8 mouse cellular contexts compared by ENCODE assay signal in the genomic region with DNA sequence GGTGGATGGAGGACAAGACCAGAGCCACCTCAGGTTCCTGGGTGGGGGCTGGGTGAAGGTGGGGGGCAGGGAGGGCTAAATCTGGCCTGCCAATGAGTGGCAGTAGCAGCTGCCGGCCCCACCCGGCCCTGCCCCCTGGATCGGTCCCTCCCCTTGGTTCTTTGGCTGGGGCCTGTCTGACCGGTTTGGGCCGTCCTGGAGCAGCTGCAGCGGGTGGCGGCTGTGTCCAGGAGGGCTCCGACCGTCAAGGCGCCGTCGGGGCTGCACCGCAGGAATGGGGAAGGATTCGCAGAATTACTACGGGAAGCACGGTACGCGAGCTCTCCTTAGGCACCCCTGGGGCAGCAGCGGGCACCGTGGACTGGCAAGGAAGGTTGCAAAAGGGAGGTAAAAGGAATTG. TPM values are rescaled to one million over a fixed set of nuclear protein-coding genes. Genes with fewer than 3 reads are reported as not detected.
DNase-seq lines count a peak whose midpoint lies in the region; ATAC-seq and TF ChIP-seq lines count a peak whose summit lies in the region.

No protein-coding gene starts in this region.

- H3K9ac ChIP-seq in neural tube, embryonic 13.5 days: 0 out of 2 replicates have a peak overlapping the region, but pooled peaks have one; percentile 22
- H3K9ac ChIP-seq in heart, embryonic 16.5 days (ENCODE audit: low read length): peak overlapping the region; percentile 70
- peak overlapping the region; percentile 25; the same call in 1 of the 2 replicates for H3K9ac ChIP-seq in limb, embryonic 14.5 days (ENCODE audit: low read depth, low read length, severe bottlenecking)

- no peak for ATAC-seq in neural tube, embryonic 13.5 days (ENCODE audit: low read depth)
- ATAC-seq in heart, embryonic 16.5 days (replicated peaks; ENCODE audit: extremely low read depth, insufficient read depth, low FRiP score): peak; percentile 64
- ATAC-seq in limb, embryonic 14.5 days (ENCODE audit: low FRiP score, low read depth): 0 out of 2 replicates have a peak, but pooled peaks have one; percentile 46

- no peak overlapping the region for H3K27ac ChIP-seq in neural tube, embryonic 13.5 days (replicated peaks)
- H3K27ac ChIP-seq in heart, embryonic 16.5 days (ENCODE audit: low read length): 0 out of 2 replicates have a peak overlapping the region, but pooled peaks have one; percentile 55
- H3K27ac ChIP-seq in limb, embryonic 14.5 days (replicated peaks; ENCODE audit: low read depth, low read length): no peak overlapping the region

- peaks cover 10% of the 10 kb centered on the region for H3K4me1 ChIP-seq in neural tube, embryonic 13.5 days (replicated peaks)
- H3K4me1 ChIP-seq in heart, embryonic 16.5 days (ENCODE audit: control insufficient read depth, insufficient read depth, low read length): peaks cover 17% of the 10 kb centered on the region
- peaks cover 5% of the 10 kb centered on the region; the same call in 1 of the 2 replicates for H3K4me1 ChIP-seq in limb, embryonic 14.5 days (ENCODE audit: control insufficient read depth, insufficient read depth, low read length)

- peaks cover 28% of the 10 kb centered on the region for H3K36me3 ChIP-seq in neural tube, embryonic 13.5 days
- peaks cover 16% of the 10 kb centered on the region for H3K36me3 ChIP-seq in heart, embryonic 16.5 days (ENCODE audit: control insufficient read depth, insufficient read depth)
- H3K36me3 ChIP-seq in limb, embryonic 14.5 days (ENCODE audit: control insufficient read depth, insufficient read depth, low read length): peaks cover 30% of the 10 kb centered on the region

- TF ChIP-seq POLR2A in limb, embryonic 14.5 days (IDR thresholded peaks at IDR 0.05; ENCODE audit: borderline replicate concordance, extremely low read depth, insufficient read depth, insufficient read length): no peak

- H3K4me3 ChIP-seq in neural tube, embryonic 13.5 days: no peak overlapping the region
- H3K4me3 ChIP-seq in heart, embryonic 16.5 days (ENCODE audit: low read length): peak overlapping the region; percentile 48
- H3K4me3 ChIP-seq in limb, embryonic 14.5 days (replicated peaks; ENCODE audit: low read length): peak overlapping the region; percentile 22

- WGBS in neural tube, embryonic 13.5 days: 16% methylated on average over 20 of the region's 20 CpGs
- WGBS in heart, embryonic 16.5 days: 18% methylated on average over 20 of the region's 20 CpGs
- 23% methylated on average over 18 of the region's 20 CpGs for WGBS in limb, embryonic 14.5 days

- H3K27me3 ChIP-seq in neural tube, embryonic 13.5 days: no peaks in the 10 kb centered on the region
- H3K27me3 ChIP-seq in heart, embryonic 16.5 days (ENCODE audit: control insufficient read depth, insufficient read depth, low read length): no peaks in the 10 kb centered on the region
- H3K27me3 ChIP-seq in limb, embryonic 14.5 days (ENCODE audit: control insufficient read depth, insufficient read depth, low read length): no peaks in the 10 kb centered on the region

- DNase-seq in neural tube, embryonic 10.5 days (ENCODE audit: extremely low spot score, low spot score): no peak
- peak; percentile 19 for DNase-seq in limb, embryonic 14.5 days (ENCODE audit: low spot score)
- peak; percentile 77 to 84 for DNase-seq in urinary bladder, postnatal 36 days (ENCODE audit: low spot score in 2 of 2)
- no peak for DNase-seq in cerebellum, adult 18-20 months
- no peak for DNase-seq in layer of hippocampus, postnatal 10 days (ENCODE audit: low spot score in 2 of 2)
- no peak for DNase-seq in thymus, postnatal 10 days (ENCODE audit: low spot score in 2 of 2)

- H3K9me3 ChIP-seq in neural tube, embryonic 13.5 days: no peaks in the 10 kb centered on the region
- no peaks in the 10 kb centered on the region for H3K9me3 ChIP-seq in heart, embryonic 16.5 days (replicated peaks; ENCODE audit: control insufficient read depth, low read length)
- H3K9me3 ChIP-seq in limb, embryonic 14.5 days (ENCODE audit: control insufficient read depth, low read length): no peaks in the 10 kb centered on the region

- no peak overlapping the region for H3K4me2 ChIP-seq in neural tube, embryonic 13.5 days
- peak overlapping the region; percentile 63 for H3K4me2 ChIP-seq in heart, embryonic 16.5 days (ENCODE audit: low read depth, low read length)
- H3K4me2 ChIP-seq in limb, embryonic 14.5 days (replicated peaks; ENCODE audit: low read depth, low read length, severe bottlenecking): no peak overlapping the region; the same call in 1 of the 2 replicates

RNA-seq across cellular contexts. Expression of a gene that starts 17.2 kb away (rescaled TPM):
- polyA plus RNA-seq in neural tube, embryonic 13.5 days (2015; fragmentation: Nextera tagmentation; extraction: Ambion mirVana): 70.1 and 73.1 TPM in 2 replicates
- 74.4 and 75.1 TPM in 2 replicates for polyA plus RNA-seq in heart, embryonic 16.5 days (2015; fragmentation: Nextera tagmentation; extraction: Ambion mirVana)
- polyA plus RNA-seq in limb, embryonic 14.5 days (2012; rRNA removed): 127 and 159 TPM in 2 replicates
- polyA plus RNA-seq in limb, embryonic 14.5 days (2014; fragmentation: Nextera tagmentation; extraction: Ambion mirVana): 121 and 129 TPM in 2 replicates
- total RNA-seq in layer of hippocampus, postnatal 10 days (2021): 10 to 100 TPM; 62.2 to 63.6 TPM

RNA-seq across cellular contexts. Expression of a gene that starts 25.5 kb away (rescaled TPM):
- 0.89 and 1.1 TPM in 2 replicates for polyA plus RNA-seq in neural tube, embryonic 13.5 days (2015; fragmentation: Nextera tagmentation; extraction: Ambion mirVana)
- polyA plus RNA-seq in heart, embryonic 16.5 days (2015; fragmentation: Nextera tagmentation; extraction: Ambion mirVana): 5.3 and 5.7 TPM in 2 replicates
- 12.8 and 16.3 TPM in 2 replicates for polyA plus RNA-seq in limb, embryonic 14.5 days (2012; rRNA removed)
- polyA plus RNA-seq in limb, embryonic 14.5 days (2014; fragmentation: Nextera tagmentation; extraction: Ambion mirVana): 23.0 and 29.3 TPM in 2 replicates
- total RNA-seq in layer of hippocampus, postnatal 10 days (2021): 1 to 10 TPM in 1 of 2 experiments, under 1 TPM in 1; 0.45 to 1.3 TPM

RNA-seq across cellular contexts. Expression of a gene that starts 30.0 kb away (rescaled TPM):
- 226 and 229 TPM in 2 replicates for polyA plus RNA-seq in neural tube, embryonic 13.5 days (2015; fragmentation: Nextera tagmentation; extraction: Ambion mirVana)
- 105 and 108 TPM in 2 replicates for polyA plus RNA-seq in heart, embryonic 16.5 days (2015; fragmentation: Nextera tagmentation; extraction: Ambion mirVana)
- polyA plus RNA-seq in limb, embryonic 14.5 days (2012; rRNA removed): 180 and 195 TPM in 2 replicates
- polyA plus RNA-seq in limb, embryonic 14.5 days (2014; fragmentation: Nextera tagmentation; extraction: Ambion mirVana): 174 and 201 TPM in 2 replicates
- 10 to 100 TPM; 92.4 to 96.7 TPM for total RNA-seq in layer of hippocampus, postnatal 10 days (2021)

RNA-seq across cellular contexts. Expression of a gene that starts 46.4 kb away (rescaled TPM):
- 95.5 and 114 TPM in 2 replicates for polyA plus RNA-seq in neural tube, embryonic 13.5 days (2015; fragmentation: Nextera tagmentation; extraction: Ambion mirVana)
- polyA plus RNA-seq in heart, embryonic 16.5 days (2015; fragmentation: Nextera tagmentation; extraction: Ambion mirVana): 105 and 110 TPM in 2 replicates
- 43.2 and 48.1 TPM in 2 replicates for polyA plus RNA-seq in limb, embryonic 14.5 days (2012; rRNA removed)
- 51.1 and 56.0 TPM in 2 replicates for polyA plus RNA-seq in limb, embryonic 14.5 days (2014; fragmentation: Nextera tagmentation; extraction: Ambion mirVana)
- 10 to 100 TPM; 66.7 to 69.5 TPM for total RNA-seq in layer of hippocampus, postnatal 10 days (2021)

RNA-seq across cellular contexts. Expression of a gene that starts 49.9 kb away (rescaled TPM):
- polyA plus RNA-seq in neural tube, embryonic 13.5 days (2015; fragmentation: Nextera tagmentation; extraction: Ambion mirVana): 11.1 and 15.1 TPM in 2 replicates
- 10.5 and 13.2 TPM in 2 replicates for polyA plus RNA-seq in heart, embryonic 16.5 days (2015; fragmentation: Nextera tagmentation; extraction: Ambion mirVana)
- polyA plus RNA-seq in limb, embryonic 14.5 days (2012; rRNA removed): 30.0 and 43.2 TPM in 2 replicates
- polyA plus RNA-seq in limb, embryonic 14.5 days (2014; fragmentation: Nextera tagmentation; extraction: Ambion mirVana): 13.7 and 14.5 TPM in 2 replicates
- 10 to 100 TPM; 37.7 to 39.2 TPM for total RNA-seq in layer of hippocampus, postnatal 10 days (2021)

Comparison
In these comparisons a context has a peak if more than half of its experiments do, and no peak if none do; other contexts are left out.
1. DNase-seq: peak in limb, embryonic 14.5 days (single experiment) and urinary bladder, postnatal 36 days (2 of 2); none in neural tube, embryonic 10.5 days (single experiment), cerebellum, adult 18-20 months (0 of 2), layer of hippocampus, postnatal 10 days (0 of 2) and thymus, postnatal 10 days (0 of 2).
2. Peak in every context shown above with its lines, with median percentiles within 50 percentile points of each other: H3K9ac ChIP-seq.